Mouse (Mus musculus) intestine, embryonic 16.5 days (tissue): ENCODE measurements around the gene Mthfd2l. TPM values are rescaled to one million over a fixed set of nuclear protein-coding genes. Genes with fewer than 3 reads are reported as not detected.

Experiments used
- ATAC-seq: fragments of 200-750 bp; cut with Nextera tagmentation; 2 replicates; pipeline ENCODE4 v1.8.0; 2017; ENCODE audit warnings: moderate TSS enrichment, moderate library complexity
- H3K27ac ChIP-seq: fragments of 300-500 bp; sonication (generic); 2 replicates; pipeline ENCODE4 v1.5.1; 2014; ENCODE audit warnings: mild to moderate bottlenecking, low read length
- H3K27me3 ChIP-seq: fragments of 300-500 bp; sonication (generic); replicated peaks from 2 replicates; pipeline ENCODE4 v1.6.1; 2014; ENCODE audit warnings: low read length, control low read depth, mixed read lengths; ENCODE audit not compliant: control insufficient read depth, insufficient read depth
- H3K36me3 ChIP-seq: fragments of 300-500 bp; sonication (generic); 2 replicates; pipeline ENCODE4 v1.6.1; 2014; ENCODE audit warnings: low read length, control low read depth; ENCODE audit not compliant: control insufficient read depth, insufficient read depth
- H3K4me1 ChIP-seq: fragments of 300-500 bp; sonication (generic); 2 replicates; pipeline ENCODE4 v1.6.1; 2014; ENCODE audit warnings: low read length, control low read depth, mixed read lengths; ENCODE audit not compliant: control insufficient read depth, insufficient read depth
- H3K4me2 ChIP-seq: fragments of 300-500 bp; sonication (generic); 2 replicates; pipeline ENCODE4 v1.6.1; 2014; ENCODE audit warnings: low read depth, low read length, control low read depth
- H3K4me3 ChIP-seq: fragments of 300-500 bp; sonication (generic); 2 replicates; pipeline ENCODE4 v1.5.1; 2014; ENCODE audit warnings: mild to moderate bottlenecking, low read length
- H3K9ac ChIP-seq: fragments of 300-500 bp; sonication (generic); 2 replicates; pipeline ENCODE4 v1.6.1; 2014; ENCODE audit warnings: low read depth, low read length
- H3K9me3 ChIP-seq: fragments of 300-500 bp; sonication (generic); 2 replicates; pipeline ENCODE4 v1.6.1; 2016; ENCODE audit warnings: low read length, control low read depth; ENCODE audit not compliant: control insufficient read depth
- WGBS: fragments of 180-500 bp; shearing (Covaris S2); extraction: QIAGEN DNeasy Blood & Tissue Kit; methylation state at CpG from one replicate; pipeline ENCODE4 v1.1.7; 2014; 5-methylcytosine and 5-hydroxymethylcytosine counted together
- polyA plus RNA-seq: library from polyadenylated mRNA; unstranded; fragments of >200 nt; fragmentation: Nextera tagmentation; extraction: Ambion mirVana; gene quantifications from 2 replicates; pipeline ENCODE4 v1.2.1, GENCODE M21; 2015

The Mthfd2l gene
- 31.1 and 33.1 TPM in 2 replicates for polyA plus RNA-seq

- ATAC-seq, result peak; percentile 99
- Histone ChIP-seq H3K9me3 (no peaks in the 10 kb centered on the region), H3K27me3 (no peaks in the 10 kb centered on the region), H3K4me3 (peak within 1 kb of the TSS; percentile 77), H3K36me3 (peaks cover 3% of the 10 kb centered on the region; the same call in 1 of the 2 replicates), H3K9ac (peak within 1 kb of the TSS; percentile 97), H3K4me2 (peak within 1 kb of the TSS; percentile 63), H3K4me1 (no peaks in the 10 kb centered on the region), H3K27ac (peak within 1 kb of the TSS; percentile 98)
- WGBS, result under 1% methylated on average over 78 of the region's 79 CpGs
These were observed at the start of gene Mthfd2l for GRCm38 (mm10) chr5:90930971-90931851. TSS of gene Mthfd2l (plus strand) at chr5:90931117.

GRCm38 (mm10) chr5:90881682-90882081 lies 49.2 kb upstream of the Mthfd2l start:
- Histone ChIP-seq H3K36me3 (no peaks in the 10 kb centered on the region), H3K4me2 (no peak overlapping the region), H3K27ac (no peak overlapping the region), H3K9me3 (no peaks in the 10 kb centered on the region), H3K9ac (no peak overlapping the region), H3K4me1 (0 out of 2 replicates have a peak, but pooled peaks cover under 1% of the 10 kb centered on the region), H3K4me3 (no peak overlapping the region), H3K27me3 (no peaks in the 10 kb centered on the region)
- 85% methylated on average over 5 of the region's 5 CpGs for WGBS
- ATAC-seq, result no peak

GRCm38 (mm10) chr5:90882146-90882545 lies 48.8 kb upstream of the Mthfd2l start:
- Histone ChIP-seq H3K27ac (no peak overlapping the region), H3K4me3 (no peak overlapping the region), H3K4me2 (no peak overlapping the region), H3K9me3 (no peaks in the 10 kb centered on the region), H3K36me3 (no peaks in the 10 kb centered on the region), H3K4me1 (no peaks in the 10 kb centered on the region), H3K27me3 (no peaks in the 10 kb centered on the region), H3K9ac (no peak overlapping the region)
- WGBS, result 89% methylated on average over 5 of the region's 5 CpGs
- no peak for ATAC-seq

GRCm38 (mm10) chr5:90884628-90885242 lies 46.2 kb upstream of the Mthfd2l start:
- no peaks in the 10 kb centered on the region for H3K36me3 ChIP-seq
- no peak for ATAC-seq
- WGBS, result 59% methylated on average over 2 of the region's 2 CpGs

GRCm38 (mm10) chr5:90888661-90889060 lies 42.3 kb upstream of the Mthfd2l start:
- H3K27me3 ChIP-seq, result no peaks in the 10 kb centered on the region
- H3K27ac ChIP-seq, result no peak overlapping the region
- 0 out of 2 replicates have a peak, but pooled peaks cover 2% of the 10 kb centered on the region for H3K4me1 ChIP-seq
- WGBS, result 78% methylated on average over 5 of the region's 5 CpGs
- no peak for ATAC-seq
- H3K36me3 ChIP-seq, result no peaks in the 10 kb centered on the region
- no peak overlapping the region for H3K4me3 ChIP-seq
- H3K4me2 ChIP-seq, result no peak overlapping the region
- H3K9me3 ChIP-seq, result no peaks in the 10 kb centered on the region
- H3K9ac ChIP-seq, result no peak overlapping the region

More at GRCm38 (mm10) chr5:90884628-90885242, 46.2 kb upstream of the Mthfd2l start:
- no peaks in the 10 kb centered on the region for H3K9me3 ChIP-seq
- H3K27me3 ChIP-seq, result no peaks in the 10 kb centered on the region
- no peak overlapping the region for H3K27ac ChIP-seq
- H3K4me2 ChIP-seq, result no peak overlapping the region
- H3K9ac ChIP-seq, result no peak overlapping the region
- no peak overlapping the region for H3K4me3 ChIP-seq
- no peaks in the 10 kb centered on the region for H3K4me1 ChIP-seq

- WGBS, result 8% methylated on average over 28 of the region's 30 CpGs
These were observed 40.1 kb upstream of the Mthfd2l start, which contains the start of gene Cxcl1 for GRCm38 (mm10) chr5:90890519-90891463. TSS of gene Cxcl1 (plus strand) at chr5:90891241.

GRCm38 (mm10) chr5:90891464-90891813 lies 39.5 kb upstream of the Mthfd2l start:
- ATAC-seq, result no peak; the same call in 1 of the 2 replicates
- Histone ChIP-seq H3K27ac (peak overlapping the region; percentile 45), H3K27me3 (no peaks in the 10 kb centered on the region), H3K9ac (peak overlapping the region; percentile 75), H3K36me3 (no peaks in the 10 kb centered on the region), H3K4me2 (peak overlapping the region; percentile 92), H3K4me3 (peak overlapping the region; percentile 55), H3K4me1 (0 out of 2 replicates have a peak, but pooled peaks cover 2% of the 10 kb centered on the region), H3K9me3 (no peaks in the 10 kb centered on the region)
- 26% methylated on average over 10 of the region's 10 CpGs for WGBS

More at GRCm38 (mm10) chr5:90890519-90891463, 40.1 kb upstream of the Mthfd2l start, which contains the start of gene Cxcl1:
- peak within 1 kb of the TSS; percentile 45 for H3K27ac ChIP-seq
- no peaks in the 10 kb centered on the region for H3K27me3 ChIP-seq
- H3K4me1 ChIP-seq, result 0 out of 2 replicates have a peak, but pooled peaks cover 2% of the 10 kb centered on the region
- peak within 1 kb of the TSS; percentile 75 for H3K9ac ChIP-seq
- H3K4me2 ChIP-seq, result peak within 1 kb of the TSS; percentile 92
- peak within 1 kb of the TSS; percentile 55 for H3K4me3 ChIP-seq
- ATAC-seq, result peak; percentile 91
- H3K9me3 ChIP-seq, result no peaks in the 10 kb centered on the region
- H3K36me3 ChIP-seq, result no peaks in the 10 kb centered on the region

- Histone ChIP-seq H3K4me2 (no peak overlapping the region), H3K9me3 (no peaks in the 10 kb centered on the region), H3K36me3 (no peaks in the 10 kb centered on the region), H3K4me1 (0 out of 2 replicates have a peak, but pooled peaks cover 2% of the 10 kb centered on the region), H3K27ac (no peak overlapping the region), H3K4me3 (no peak overlapping the region), H3K27me3 (no peaks in the 10 kb centered on the region), H3K9ac (no peak overlapping the region)
- no peak for ATAC-seq
- WGBS, result 63% methylated on average over 8 of the region's 8 CpGs
These were observed 36.7 kb upstream of the Mthfd2l start for GRCm38 (mm10) chr5:90894231-90894630.
